Mouse (Mus musculus): ENCODE measurements around the gene Rnf150. TPM values are rescaled to one million over a fixed set of nuclear protein-coding genes. Genes with fewer than 3 reads are reported as not detected.

Gene Rnf150
- polyA plus RNA-seq, 1 experiment, result 0.46 TPM

- H3K9ac ChIP-seq (ENCODE audit: low read depth, poor library complexity, severe bottlenecking), result no peak overlapping the region
- TF ChIP-seq EP300 (IDR thresholded peaks at IDR 0.05; ENCODE audit: insufficient read depth, low read depth, low read length) (no peak), CTCF (IDR thresholded peaks at IDR 0.05; ENCODE audit: low read depth, low read length) (no peak), POLR2A (IDR thresholded peaks at IDR 0.05; ENCODE audit: insufficient read depth, low read length) (no peak)
- H3K36me3 ChIP-seq (ENCODE audit: control insufficient read depth, insufficient read depth, low read length, poor library complexity, severe bottlenecking), result no peaks in the 10 kb centered on the region
- H3K27ac ChIP-seq (ENCODE audit: insufficient read depth, low read length), result no peak overlapping the region
- no peaks in the 10 kb centered on the region for H3K4me1 ChIP-seq (ENCODE audit: control insufficient read depth, insufficient read depth, low read length)
- no peak overlapping the region for H3K4me3 ChIP-seq (ENCODE audit: low read depth, low read length)
- H3K27me3 ChIP-seq (ENCODE audit: control insufficient read depth, insufficient read depth, low read length, poor library complexity, severe bottlenecking), result no peaks in the 10 kb centered on the region; the same call in 1 of the 2 replicates
- no peaks in the 10 kb centered on the region for H3K9me3 ChIP-seq (replicated peaks; ENCODE audit: control insufficient read depth, insufficient read depth, low read length, poor library complexity, severe bottlenecking)
Observed at GRCm38 (mm10) chr8:83054801-83055200, 191.6 kb downstream of the Rnf150 start.

GRCm38 (mm10) chr8:83058951-83059350 lies 195.8 kb downstream of the Rnf150 start:
- Histone ChIP-seq H3K27ac (ENCODE audit: insufficient read depth, low read length) (no peak overlapping the region), H3K27me3 (ENCODE audit: control insufficient read depth, insufficient read depth, low read length, poor library complexity, severe bottlenecking) (no peaks in the 10 kb centered on the region; the same call in 1 of the 2 replicates), H3K4me3 (ENCODE audit: low read depth, low read length) (no peak overlapping the region), H3K4me1 (ENCODE audit: control insufficient read depth, insufficient read depth, low read length) (no peaks in the 10 kb centered on the region), H3K9me3 (replicated peaks; ENCODE audit: control insufficient read depth, insufficient read depth, low read length, poor library complexity, severe bottlenecking) (no peaks in the 10 kb centered on the region), H3K9ac (ENCODE audit: low read depth, poor library complexity, severe bottlenecking) (no peak overlapping the region), H3K36me3 (ENCODE audit: control insufficient read depth, insufficient read depth, low read length, poor library complexity, severe bottlenecking) (no peaks in the 10 kb centered on the region)
- TF ChIP-seq CTCF (IDR thresholded peaks at IDR 0.05; ENCODE audit: low read depth, low read length), result no peak
- TF ChIP-seq EP300 (IDR thresholded peaks at IDR 0.05; ENCODE audit: insufficient read depth, low read depth, low read length), result no peak
- TF ChIP-seq POLR2A (IDR thresholded peaks at IDR 0.05; ENCODE audit: insufficient read depth, low read length), result no peak

- H3K4me3 ChIP-seq (ENCODE audit: low read depth, low read length), result no peak overlapping the region
- no peak overlapping the region for H3K9ac ChIP-seq (ENCODE audit: low read depth, poor library complexity, severe bottlenecking)
- H3K27ac ChIP-seq (ENCODE audit: insufficient read depth, low read length), result no peak overlapping the region
- no peaks in the 10 kb centered on the region for H3K9me3 ChIP-seq (replicated peaks; ENCODE audit: control insufficient read depth, insufficient read depth, low read length, poor library complexity, severe bottlenecking)
- H3K36me3 ChIP-seq (ENCODE audit: control insufficient read depth, insufficient read depth, low read length, poor library complexity, severe bottlenecking), result no peaks in the 10 kb centered on the region
- TF ChIP-seq EP300 (IDR thresholded peaks at IDR 0.05; ENCODE audit: insufficient read depth, low read depth, low read length) (no peak), CTCF (IDR thresholded peaks at IDR 0.05; ENCODE audit: low read depth, low read length) (no peak)
- H3K4me1 ChIP-seq (ENCODE audit: control insufficient read depth, insufficient read depth, low read length), result no peaks in the 10 kb centered on the region
- H3K27me3 ChIP-seq (ENCODE audit: control insufficient read depth, insufficient read depth, low read length, poor library complexity, severe bottlenecking), result no peaks in the 10 kb centered on the region; the same call in 1 of the 2 replicates
Observed at GRCm38 (mm10) chr8:83060076-83060475, 196.9 kb downstream of the Rnf150 start.

GRCm38 (mm10) chr8:83061257-83061656 lies 198.1 kb downstream of the Rnf150 start:
- H3K27me3 ChIP-seq (ENCODE audit: control insufficient read depth, insufficient read depth, low read length, poor library complexity, severe bottlenecking), result no peaks in the 10 kb centered on the region; the same call in 1 of the 2 replicates
- no peak overlapping the region for H3K4me3 ChIP-seq (ENCODE audit: low read depth, low read length)
- no peaks in the 10 kb centered on the region for H3K9me3 ChIP-seq (replicated peaks; ENCODE audit: control insufficient read depth, insufficient read depth, low read length, poor library complexity, severe bottlenecking)
- no peak overlapping the region for H3K9ac ChIP-seq (ENCODE audit: low read depth, poor library complexity, severe bottlenecking)
- H3K36me3 ChIP-seq (ENCODE audit: control insufficient read depth, insufficient read depth, low read length, poor library complexity, severe bottlenecking), result no peaks in the 10 kb centered on the region
- H3K27ac ChIP-seq (ENCODE audit: insufficient read depth, low read length), result no peak overlapping the region
- no peaks in the 10 kb centered on the region for H3K4me1 ChIP-seq (ENCODE audit: control insufficient read depth, insufficient read depth, low read length)
- no peak for TF ChIP-seq CTCF (IDR thresholded peaks at IDR 0.05; ENCODE audit: low read depth, low read length)

- Histone ChIP-seq H3K9ac (ENCODE audit: low read depth, poor library complexity, severe bottlenecking) (no peak overlapping the region), H3K4me3 (ENCODE audit: low read depth, low read length) (no peak overlapping the region), H3K9me3 (replicated peaks; ENCODE audit: control insufficient read depth, insufficient read depth, low read length, poor library complexity, severe bottlenecking) (no peaks in the 10 kb centered on the region), H3K27me3 (ENCODE audit: control insufficient read depth, insufficient read depth, low read length, poor library complexity, severe bottlenecking) (no peaks in the 10 kb centered on the region; the same call in 1 of the 2 replicates), H3K4me1 (ENCODE audit: control insufficient read depth, insufficient read depth, low read length) (no peaks in the 10 kb centered on the region), H3K27ac (ENCODE audit: insufficient read depth, low read length) (no peak overlapping the region), H3K36me3 (ENCODE audit: control insufficient read depth, insufficient read depth, low read length, poor library complexity, severe bottlenecking) (no peaks in the 10 kb centered on the region)
- TF ChIP-seq CTCF (IDR thresholded peaks at IDR 0.05; ENCODE audit: low read depth, low read length) (no peak), EP300 (IDR thresholded peaks at IDR 0.05; ENCODE audit: insufficient read depth, low read depth, low read length) (no peak), POLR2A (IDR thresholded peaks at IDR 0.05; ENCODE audit: insufficient read depth, low read length) (no peak)
Observed at GRCm38 (mm10) chr8:83061873-83062272, 198.7 kb downstream of the Rnf150 start.

GRCm38 (mm10) chr8:83062276-83062675 lies 199.1 kb downstream of the Rnf150 start:
- H3K36me3 ChIP-seq (ENCODE audit: control insufficient read depth, insufficient read depth, low read length, poor library complexity, severe bottlenecking), result no peaks in the 10 kb centered on the region
- no peaks in the 10 kb centered on the region for H3K9me3 ChIP-seq (replicated peaks; ENCODE audit: control insufficient read depth, insufficient read depth, low read length, poor library complexity, severe bottlenecking)
- no peaks in the 10 kb centered on the region; the same call in 1 of the 2 replicates for H3K27me3 ChIP-seq (ENCODE audit: control insufficient read depth, insufficient read depth, low read length, poor library complexity, severe bottlenecking)
- no peak overlapping the region for H3K4me3 ChIP-seq (ENCODE audit: low read depth, low read length)
- no peak for TF ChIP-seq POLR2A (IDR thresholded peaks at IDR 0.05; ENCODE audit: insufficient read depth, low read length)
- no peak for TF ChIP-seq EP300 (IDR thresholded peaks at IDR 0.05; ENCODE audit: insufficient read depth, low read depth, low read length)
- TF ChIP-seq CTCF (IDR thresholded peaks at IDR 0.05; ENCODE audit: low read depth, low read length), result no peak
- H3K4me1 ChIP-seq (ENCODE audit: control insufficient read depth, insufficient read depth, low read length), result no peaks in the 10 kb centered on the region
- no peak overlapping the region for H3K27ac ChIP-seq (ENCODE audit: insufficient read depth, low read length)
- no peak overlapping the region for H3K9ac ChIP-seq (ENCODE audit: low read depth, poor library complexity, severe bottlenecking)

All from ES-Bruce4 (cell line).